Mouse (Mus musculus): ENCODE results near the gene Krt7. TPM values are rescaled to one million over a fixed set of nuclear protein-coding genes. Genes with fewer than 3 reads are reported as not detected.

The Krt7 gene
- total RNA-seq, 2 experiments from 2014 or later: 0.85 to 1.5 TPM

GRCm38 (mm10) chr15:101375956-101376775 lies 34.7 kb upstream of the Krt7 start:
- ATAC-seq (ENCODE audit: poor library complexity, severe bottlenecking): no peak

GRCm38 (mm10) chr15:101376776-101377061 lies 34.1 kb upstream of the Krt7 start:
- ATAC-seq (ENCODE audit: poor library complexity, severe bottlenecking): no peak

- no peak for ATAC-seq (ENCODE audit: poor library complexity, severe bottlenecking)
These were observed 32.2 kb upstream of the Krt7 start for GRCm38 (mm10) chr15:101378646-101379045.

GRCm38 (mm10) chr15:101381758-101382157 lies 29.1 kb upstream of the Krt7 start:
- ATAC-seq (ENCODE audit: poor library complexity, severe bottlenecking): peak; percentile 31

GRCm38 (mm10) chr15:101382811-101383210 lies 28.0 kb upstream of the Krt7 start:
- no peak for ATAC-seq (ENCODE audit: poor library complexity, severe bottlenecking)

- 0 out of 2 replicates have a peak, but pooled peaks have one; percentile 16 for ATAC-seq (ENCODE audit: poor library complexity, severe bottlenecking)
These were observed 26.2 kb upstream of the Krt7 start for GRCm38 (mm10) chr15:101384610-101385009.

GRCm38 (mm10) chr15:101385064-101385463 lies 25.8 kb upstream of the Krt7 start:
- no peak for ATAC-seq (ENCODE audit: poor library complexity, severe bottlenecking)

- ATAC-seq (ENCODE audit: poor library complexity, severe bottlenecking): peak; percentile 49
These were observed 23.7 kb upstream of the Krt7 start for GRCm38 (mm10) chr15:101387176-101387575.

- peak; percentile 65 for ATAC-seq (ENCODE audit: poor library complexity, severe bottlenecking)
These were observed 22.8 kb upstream of the Krt7 start for GRCm38 (mm10) chr15:101388034-101388541.

GRCm38 (mm10) chr15:101390203-101390602 lies 20.6 kb upstream of the Krt7 start:
- ATAC-seq (ENCODE audit: poor library complexity, severe bottlenecking): no peak

- ATAC-seq (ENCODE audit: poor library complexity, severe bottlenecking): no peak
These were observed 18.6 kb upstream of the Krt7 start for GRCm38 (mm10) chr15:101392251-101392650.

GRCm38 (mm10) chr15:101394908-101395307 lies 15.9 kb upstream of the Krt7 start:
- ATAC-seq (ENCODE audit: poor library complexity, severe bottlenecking): no peak

- no peak for ATAC-seq (ENCODE audit: poor library complexity, severe bottlenecking)
These were observed 14.4 kb upstream of the Krt7 start for GRCm38 (mm10) chr15:101396466-101396865.

- ATAC-seq (ENCODE audit: poor library complexity, severe bottlenecking): no peak
These were observed 13.9 kb upstream of the Krt7 start for GRCm38 (mm10) chr15:101396921-101397320.

GRCm38 (mm10) chr15:101397683-101398082 lies 13.2 kb upstream of the Krt7 start:
- ATAC-seq (ENCODE audit: poor library complexity, severe bottlenecking): no peak

GRCm38 (mm10) chr15:101398269-101398668 lies 12.6 kb upstream of the Krt7 start:
- no peak for ATAC-seq (ENCODE audit: poor library complexity, severe bottlenecking)

- no peak for ATAC-seq (ENCODE audit: poor library complexity, severe bottlenecking)
These were observed 1.3 kb downstream of the Krt7 start for GRCm38 (mm10) chr15:101412188-101412587.

GRCm38 (mm10) chr15:101413916-101414635 lies 3.2 kb downstream of the Krt7 start:
- no peak for ATAC-seq (ENCODE audit: poor library complexity, severe bottlenecking)

GRCm38 (mm10) chr15:101414807-101415565 lies 4.1 kb downstream of the Krt7 start:
- no peak for ATAC-seq (ENCODE audit: poor library complexity, severe bottlenecking)

GRCm38 (mm10) chr15:101418950-101419349 lies 8.1 kb downstream of the Krt7 start:
- ATAC-seq (ENCODE audit: poor library complexity, severe bottlenecking): no peak

- no peak for ATAC-seq (ENCODE audit: poor library complexity, severe bottlenecking)
These were observed 10.1 kb downstream of the Krt7 start for GRCm38 (mm10) chr15:101420903-101421302.

All from megakaryocyte, adult 5-6 weeks (primary cell).